Mouse (Mus musculus) kidney, embryonic 14.5 days (tissue): ENCODE measurements around the gene AW011738. TPM values are rescaled to one million over a fixed set of nuclear protein-coding genes. Genes with fewer than 3 reads are reported as not detected.
A peak's percentile ranks its signal among the peaks of the same experiment; 100 is the strongest.

Source experiments
- ATAC-seq: fragments of 200-750 bp; cut with Nextera tagmentation; 2 replicates; pipeline ENCODE4 v1.8.0; 2017; ENCODE audit warnings: moderate number of reproducible peaks, mild to moderate bottlenecking, moderate TSS enrichment, moderate library complexity; ENCODE audit not compliant: low FRiP score, low TSS enrichment
- H3K27ac ChIP-seq: fragments of 300-500 bp; sonication (generic); 2 replicates; pipeline ENCODE4 v1.5.1; 2014; ENCODE audit warnings: low read depth, mild to moderate bottlenecking, low read length, moderate library complexity, mixed read lengths
- H3K27me3 ChIP-seq: fragments of 300-500 bp; sonication (generic); 2 replicates; pipeline ENCODE4 v1.6.1; 2014; ENCODE audit warnings: mild to moderate bottlenecking, low read length; ENCODE audit not compliant: control insufficient read depth, insufficient read depth
- H3K36me3 ChIP-seq: fragments of 300-500 bp; sonication (generic); 2 replicates; pipeline ENCODE4 v1.6.1; 2014; ENCODE audit warnings: low read length, mixed read lengths; ENCODE audit not compliant: control insufficient read depth, insufficient read depth
- H3K4me1 ChIP-seq: fragments of 300-500 bp; sonication (generic); 2 replicates; pipeline ENCODE4 v1.6.1; 2014; ENCODE audit warnings: low read length, mixed read lengths; ENCODE audit not compliant: control insufficient read depth, insufficient read depth
- H3K4me2 ChIP-seq: fragments of 300-500 bp; sonication (generic); replicated peaks from 2 replicates; pipeline ENCODE4 v1.6.1; 2014; ENCODE audit warnings: low read depth, mild to moderate bottlenecking, low read length
- H3K4me3 ChIP-seq: fragments of 300-500 bp; sonication (generic); 2 replicates; pipeline ENCODE4 v1.5.1; 2014; ENCODE audit warnings: mild to moderate bottlenecking, low read length
- H3K9ac ChIP-seq: fragments of 300-500 bp; sonication (generic); 2 replicates; pipeline ENCODE4 v1.6.1; 2014; ENCODE audit warnings: low read depth, mild to moderate bottlenecking, low read length, moderate library complexity
- H3K9me3 ChIP-seq: fragments of 300-500 bp; sonication (generic); 2 replicates; pipeline ENCODE4 v1.6.1; 2016; ENCODE audit warnings: low read length; ENCODE audit not compliant: control insufficient read depth
- WGBS: fragments of 180-500 bp; shearing (Covaris S2); extraction: QIAGEN DNeasy Blood & Tissue Kit; methylation state at CpG from one replicate; pipeline ENCODE4 v1.1.7; 2014; 5-methylcytosine and 5-hydroxymethylcytosine counted together
- microRNA-seq: library from miRNA; unstranded; fragments of <30 nt; microRNA quantifications from one replicate; pipeline ENCODE4, GENCODE M21; 2016
- polyA plus RNA-seq: library from polyadenylated mRNA; unstranded; fragments of >200 nt; fragmentation: Nextera tagmentation; extraction: Ambion mirVana; gene quantifications from 2 replicates; pipeline ENCODE4 v1.2.1, GENCODE M21; 2014

Gene AW011738
- polyA plus RNA-seq, 1 experiment from 2014 or later = 1.0 TPM

- H3K4me1 ChIP-seq = peaks cover 13% of the 10 kb centered on the region; the same call in 1 of the 2 replicates
- no peak for ATAC-seq
- H3K4me3 ChIP-seq = no peak overlapping the region
- WGBS = 32% methylated on average over 7 of the region's 7 CpGs
- peaks cover 27% of the 10 kb centered on the region for H3K27me3 ChIP-seq
- no peaks in the 10 kb centered on the region for H3K9me3 ChIP-seq
- H3K27ac ChIP-seq = no peak overlapping the region
- no peak overlapping the region for H3K9ac ChIP-seq
- no peak overlapping the region for H3K4me2 ChIP-seq
- peaks cover 22% of the 10 kb centered on the region for H3K36me3 ChIP-seq
Measured at GRCm38 (mm10) chr4:156252140-156252539, 49.0 kb downstream of the AW011738 start.

- Histone ChIP-seq H3K4me2 (no peak overlapping the region), H3K27me3 (peaks cover 27% of the 10 kb centered on the region), H3K4me1 (peaks cover 13% of the 10 kb centered on the region; the same call in 1 of the 2 replicates), H3K27ac (no peak overlapping the region), H3K36me3 (peaks cover 17% of the 10 kb centered on the region), H3K9me3 (no peaks in the 10 kb centered on the region), H3K4me3 (no peak overlapping the region), H3K9ac (no peak overlapping the region)
- WGBS = 41% methylated on average over 3 of the region's 3 CpGs
- ATAC-seq = no peak
Measured at GRCm38 (mm10) chr4:156252619-156253018, 49.5 kb downstream of the AW011738 start.

GRCm38 (mm10) chr4:156253043-156253442 lies 49.9 kb downstream of the AW011738 start:
- WGBS = 37% methylated on average over 7 of the region's 7 CpGs

GRCm38 (mm10) chr4:156254361-156255077 lies 51.4 kb downstream of the AW011738 start:
- Histone ChIP-seq H3K27me3 (peaks cover 27% of the 10 kb centered on the region), H3K4me2 (peak overlapping the region; percentile 6; the same call in 1 of the 2 replicates), H3K36me3 (no peaks in the 10 kb centered on the region), H3K9ac (peak overlapping the region; percentile 4; the same call in 1 of the 2 replicates), H3K4me3 (peak overlapping the region; percentile 15), H3K4me1 (peaks cover 13% of the 10 kb centered on the region; the same call in 1 of the 2 replicates), H3K27ac (no peak overlapping the region), H3K9me3 (no peaks in the 10 kb centered on the region)
- peak; percentile 45; the same call in 1 of the 2 replicates for ATAC-seq
- WGBS = 2% methylated on average over 30 of the region's 30 CpGs

More at GRCm38 (mm10) chr4:156253043-156253442, 49.9 kb downstream of the AW011738 start:
- peaks cover 13% of the 10 kb centered on the region; the same call in 1 of the 2 replicates for H3K4me1 ChIP-seq
- ATAC-seq = 0 out of 2 replicates have a peak, but pooled peaks have one; percentile 13
- no peak overlapping the region for H3K9ac ChIP-seq
- H3K4me3 ChIP-seq = no peak overlapping the region
- no peak overlapping the region for H3K4me2 ChIP-seq
- H3K27me3 ChIP-seq = peaks cover 27% of the 10 kb centered on the region
- no peaks in the 10 kb centered on the region for H3K9me3 ChIP-seq
- peaks cover 13% of the 10 kb centered on the region for H3K36me3 ChIP-seq
- no peak overlapping the region for H3K27ac ChIP-seq

Small RNA genes within 50 kb of the gene (microRNA-seq; reads per million reads assigned to microRNA genes)
- 4.6 reads per million, percentile 19 among the genes with 10 or more reads in this experiment for gene Mir7658

Other genes with a start within 250 kb of the AW011738 start
- 129 and 142 TPM in 2 replicates for gene C1qtnf12, start 241.0 kb upstream of the AW011738 start, polyA plus RNA-seq
- 20.0 and 20.8 TPM in 2 replicates for gene B3galt6, start 210.7 kb upstream of the AW011738 start, polyA plus RNA-seq
- 131 and 165 TPM in 2 replicates for gene Sdf4, start 210.4 kb upstream of the AW011738 start, polyA plus RNA-seq
- 0.76 and 0.77 TPM in 2 replicates for gene Tnfrsf4, start 189.5 kb upstream of the AW011738 start, polyA plus RNA-seq
- gene Tnfrsf18, start 177.1 kb upstream of the AW011738 start, polyA plus RNA-seq = 2.3 and 2.8 TPM in 2 replicates
- 3.5 and 6.0 TPM in 2 replicates for gene Ttll10, start 143.9 kb upstream of the AW011738 start, polyA plus RNA-seq
- gene 9430015G10Rik, start 93.3 kb upstream of the AW011738 start, polyA plus RNA-seq = 30.2 and 47.3 TPM in 2 replicates
- gene Rnf223, start 72.8 kb upstream of the AW011738 start, polyA plus RNA-seq = 0.35 and 0.57 TPM in 2 replicates
- gene Agrn, start 5.8 kb upstream of the AW011738 start, polyA plus RNA-seq = 61.6 and 83.9 TPM in 2 replicates
- gene Isg15, start 2.5 kb upstream of the AW011738 start, polyA plus RNA-seq = 0.36 TPM in 1 of 2 replicates, not detected in the other
- gene Perm1, start 12.6 kb downstream of the AW011738 start, polyA plus RNA-seq = 0.67 and 0.92 TPM in 2 replicates
- 17.4 and 20.3 TPM in 2 replicates for gene Plekhn1, start 31.6 kb downstream of the AW011738 start, polyA plus RNA-seq
- 79.7 and 109 TPM in 2 replicates for gene Noc2l, start 32.7 kb downstream of the AW011738 start, polyA plus RNA-seq
- 0.18 and 0.20 TPM in 2 replicates for gene Samd11, start 52.4 kb downstream of the AW011738 start, polyA plus RNA-seq
- not detected in 2 replicates for gene Vmn2r-ps159, start 127.8 kb downstream of the AW011738 start, polyA plus RNA-seq